Mouse (Mus musculus) cortical plate, adult 2 months (tissue): Measurements from ENCODE around the gene Camta2.

ENCODE experiments used
- CTCF ChIP-seq: fragments of 200-500 bp; IDR thresholded peaks from 2 replicates; pipeline ENCODE4 v1.5.1; 2011; ENCODE audit warnings: mild to moderate bottlenecking, control low read depth, low read length; ENCODE audit not compliant: insufficient read depth; ENCODE audit errors: extremely low read depth
- POLR2A ChIP-seq: fragments of 200-500 bp; IDR thresholded peaks from 2 replicates; pipeline ENCODE4 v1.6.1; 2011; ENCODE audit warnings: mild to moderate bottlenecking, low read length, control low read depth; ENCODE audit not compliant: insufficient read depth; ENCODE audit errors: extremely low read depth

DNA sequence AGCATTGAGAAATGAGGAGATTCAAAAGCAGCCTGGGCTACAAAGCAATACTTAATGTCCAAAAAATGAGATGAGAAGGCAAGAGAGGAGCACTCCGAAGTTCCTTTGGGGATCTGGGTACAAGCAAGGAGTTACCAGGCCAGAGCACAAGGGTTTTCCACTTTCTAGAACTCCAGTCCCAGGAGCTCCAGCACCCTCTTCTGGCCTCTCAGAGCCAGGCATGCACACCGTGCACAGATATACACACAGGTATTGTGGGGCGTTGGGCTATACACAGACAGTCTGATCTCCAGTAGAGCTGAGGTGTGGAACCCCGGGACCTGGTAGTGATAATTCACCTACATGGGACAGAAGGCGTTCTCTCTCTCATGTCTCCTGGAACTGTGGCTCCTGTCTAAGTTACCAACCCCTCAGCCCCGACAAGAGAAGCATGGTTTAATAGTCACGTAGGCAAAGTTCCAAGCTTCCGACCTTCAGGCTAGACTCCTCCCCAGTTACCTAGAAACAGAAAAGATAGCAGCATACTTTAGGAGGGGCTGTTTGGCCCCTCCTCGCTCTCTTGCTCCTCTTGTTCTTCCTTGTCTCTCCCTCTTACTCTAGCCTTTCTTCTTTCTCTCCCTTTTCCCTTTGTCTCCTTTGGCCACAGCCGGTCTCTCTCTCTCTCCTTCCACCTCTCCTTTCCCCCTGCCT is 64.7 kb downstream of the Camta2 start:
- TF ChIP-seq POLR2A: no peak
- peak; percentile 25 for TF ChIP-seq CTCF
